Mouse (Mus musculus): ENCODE data around the gene Olfr952. TPM values are rescaled to one million over a fixed set of nuclear protein-coding genes. Genes with fewer than 3 reads are reported as not detected.

Olfr952 gene
- polyA plus RNA-seq (2015; fragmentation: Nextera tagmentation; extraction: Ambion mirVana), result not detected in 2 replicates

GRCm38 (mm10) chr9:39427048-39427447, at the start of gene Olfr952:
Gene Olfr952 (minus strand): TSS chr9:39427148.
- Histone ChIP-seq H3K4me3 (replicated peaks) (no peak within 1 kb of the TSS), H3K36me3 (replicated peaks) (no peaks in the 10 kb centered on the region), H3K4me1 (replicated peaks) (no peaks in the 10 kb centered on the region), H3K27me3 (no peaks in the 10 kb centered on the region), H3K27ac (replicated peaks) (no peak within 1 kb of the TSS), H3K4me2 (no peak within 1 kb of the TSS), H3K9ac (no peak within 1 kb of the TSS), H3K9me3 (replicated peaks) (no peaks in the 10 kb centered on the region)
- ATAC-seq (ENCODE audit: insufficient read depth), result no peak

GRCm38 (mm10) chr9:39471844-39472243, 44.9 kb upstream of the Olfr952 start, which contains the start of gene Olfr955:
Gene Olfr955 (minus strand): TSS chr9:39471944.
- no peak within 1 kb of the TSS for H3K27ac ChIP-seq (replicated peaks)
- ATAC-seq (ENCODE audit: insufficient read depth), result no peak

GRCm38 (mm10) chr9:39456401-39456800, 29.5 kb upstream of the Olfr952 start, which contains the start of gene Olfr954:
Gene Olfr954 (plus strand): TSS chr9:39456701.
- H3K27me3 ChIP-seq, result no peaks in the 10 kb centered on the region
- no peak within 1 kb of the TSS for H3K4me2 ChIP-seq
- no peak within 1 kb of the TSS for H3K27ac ChIP-seq (replicated peaks)
- H3K36me3 ChIP-seq (replicated peaks), result no peaks in the 10 kb centered on the region
- ATAC-seq (ENCODE audit: insufficient read depth), result no peak
- H3K4me1 ChIP-seq (replicated peaks), result no peaks in the 10 kb centered on the region
- H3K9me3 ChIP-seq (replicated peaks), result no peaks in the 10 kb centered on the region
- H3K9ac ChIP-seq, result no peak within 1 kb of the TSS
- H3K4me3 ChIP-seq (replicated peaks), result no peak within 1 kb of the TSS
- 68% methylated on average over 6 of the region's 6 CpGs for WGBS (ENCODE audit: insufficient replicate concordance)

More at GRCm38 (mm10) chr9:39471844-39472243, 44.9 kb upstream of the Olfr952 start, which contains the start of gene Olfr955:
- H3K9ac ChIP-seq, result no peak within 1 kb of the TSS
- no peak within 1 kb of the TSS for H3K4me2 ChIP-seq
- H3K36me3 ChIP-seq (replicated peaks), result no peaks in the 10 kb centered on the region
- no peaks in the 10 kb centered on the region for H3K9me3 ChIP-seq (replicated peaks)
- WGBS (ENCODE audit: insufficient replicate concordance), result 28% methylated on average over 1 of the region's 1 CpGs
- no peaks in the 10 kb centered on the region for H3K4me1 ChIP-seq (replicated peaks)
- no peak within 1 kb of the TSS for H3K4me3 ChIP-seq (replicated peaks)
- no peaks in the 10 kb centered on the region for H3K27me3 ChIP-seq

- H3K27me3 ChIP-seq, result no peaks in the 10 kb centered on the region
- H3K9me3 ChIP-seq (replicated peaks), result no peaks in the 10 kb centered on the region
- no peak within 1 kb of the TSS for H3K4me2 ChIP-seq
- no peak within 1 kb of the TSS for H3K9ac ChIP-seq
- H3K36me3 ChIP-seq (replicated peaks), result no peaks in the 10 kb centered on the region
- ATAC-seq (ENCODE audit: insufficient read depth), result no peak
- H3K4me1 ChIP-seq (replicated peaks), result no peaks in the 10 kb centered on the region
- 80% methylated on average over 2 of the region's 2 CpGs for WGBS (ENCODE audit: insufficient replicate concordance)
- H3K27ac ChIP-seq (replicated peaks), result no peak within 1 kb of the TSS
- no peak within 1 kb of the TSS for H3K4me3 ChIP-seq (replicated peaks)
These were observed 39.8 kb downstream of the Olfr952 start, which contains the start of gene Olfr951 for GRCm38 (mm10) chr9:39387110-39387509. Gene Olfr951 (plus strand): TSS chr9:39387410.

Other genes starting within 250 kb of the Olfr952 start
- not detected in 2 replicates for gene Olfr944, start 225.2 kb downstream of the Olfr952 start, polyA plus RNA-seq (2015; fragmentation: Nextera tagmentation; extraction: Ambion mirVana)
- gene Olfr1537, start 177.2 kb downstream of the Olfr952 start, polyA plus RNA-seq (2015; fragmentation: Nextera tagmentation; extraction: Ambion mirVana), result not detected in 2 replicates
- not detected in 2 replicates for gene Olfr945, start 150.3 kb downstream of the Olfr952 start, polyA plus RNA-seq (2015; fragmentation: Nextera tagmentation; extraction: Ambion mirVana)
- not detected in 2 replicates for gene Olfr948, start 101.1 kb downstream of the Olfr952 start, polyA plus RNA-seq (2015; fragmentation: Nextera tagmentation; extraction: Ambion mirVana)
- gene Olfr951, start 39.7 kb downstream of the Olfr952 start, polyA plus RNA-seq (2015; fragmentation: Nextera tagmentation; extraction: Ambion mirVana), result not detected in 2 replicates
- gene Olfr954, start 29.6 kb upstream of the Olfr952 start, polyA plus RNA-seq (2015; fragmentation: Nextera tagmentation; extraction: Ambion mirVana), result not detected in 2 replicates
- gene Olfr955, start 44.8 kb upstream of the Olfr952 start, polyA plus RNA-seq (2015; fragmentation: Nextera tagmentation; extraction: Ambion mirVana), result not detected in 2 replicates
- not detected in 2 replicates for gene Olfr44, start 66.8 kb upstream of the Olfr952 start, polyA plus RNA-seq (2015; fragmentation: Nextera tagmentation; extraction: Ambion mirVana)
- gene Olfr957, start 88.7 kb upstream of the Olfr952 start, polyA plus RNA-seq (2015; fragmentation: Nextera tagmentation; extraction: Ambion mirVana), result not detected in 2 replicates
- not detected in 2 replicates for gene Olfr958, start 126.9 kb upstream of the Olfr952 start, polyA plus RNA-seq (2015; fragmentation: Nextera tagmentation; extraction: Ambion mirVana)
- gene Olfr959, start 148.4 kb upstream of the Olfr952 start, polyA plus RNA-seq (2015; fragmentation: Nextera tagmentation; extraction: Ambion mirVana), result not detected in 2 replicates
- 3.2 and 4.6 TPM in 2 replicates for gene AW551984, start 177.3 kb upstream of the Olfr952 start, polyA plus RNA-seq (2015; fragmentation: Nextera tagmentation; extraction: Ambion mirVana)
- not detected in 2 replicates for gene Olfr148, start 183.5 kb upstream of the Olfr952 start, polyA plus RNA-seq (2015; fragmentation: Nextera tagmentation; extraction: Ambion mirVana)
- gene Olfr960, start 194.2 kb upstream of the Olfr952 start, polyA plus RNA-seq (2015; fragmentation: Nextera tagmentation; extraction: Ambion mirVana), result not detected in 2 replicates
- gene Olfr961, start 217.9 kb upstream of the Olfr952 start, polyA plus RNA-seq (2015; fragmentation: Nextera tagmentation; extraction: Ambion mirVana), result not detected in 2 replicates
- not detected in 2 replicates for gene Olfr963, start 240.1 kb upstream of the Olfr952 start, polyA plus RNA-seq (2015; fragmentation: Nextera tagmentation; extraction: Ambion mirVana)

All from liver, embryonic 15.5 days (tissue).